Mouse (Mus musculus) cortical plate, adult 2 months (tissue): ENCODE results near the gene Rragd.

ENCODE experiments used
- CTCF ChIP-seq: fragments of 200-500 bp; IDR thresholded peaks from 2 replicates; pipeline ENCODE4 v1.5.1; 2011; ENCODE audit warnings: mild to moderate bottlenecking, control low read depth, low read length; ENCODE audit not compliant: insufficient read depth; ENCODE audit errors: extremely low read depth
- POLR2A ChIP-seq: fragments of 200-500 bp; IDR thresholded peaks from 2 replicates; pipeline ENCODE4 v1.6.1; 2011; ENCODE audit warnings: mild to moderate bottlenecking, low read length, control low read depth; ENCODE audit not compliant: insufficient read depth; ENCODE audit errors: extremely low read depth

DNA sequence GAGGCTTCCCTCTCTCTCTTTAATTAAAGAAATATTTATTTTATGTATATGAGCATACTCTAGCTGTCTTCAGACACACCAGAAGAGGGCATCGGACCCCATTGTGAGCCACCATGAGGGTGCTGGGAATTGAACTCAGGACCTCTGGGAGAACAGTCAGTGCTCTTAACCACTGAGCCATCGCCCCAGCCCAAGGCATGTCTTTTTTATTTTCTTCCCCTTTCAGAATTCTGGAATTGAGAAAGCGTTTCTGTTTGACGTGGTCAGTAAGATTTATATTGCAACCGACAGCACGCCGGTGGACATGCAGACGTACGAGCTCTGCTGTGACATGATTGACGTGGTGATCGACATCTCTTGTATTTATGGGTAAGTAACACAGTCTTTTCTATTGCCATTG lies 24.0 kb downstream of the Rragd start:
- TF ChIP-seq POLR2A (no peak), CTCF (no peak)
